Mouse (Mus musculus): ENCODE results near the gene Smyd1. TPM values are rescaled to one million over a fixed set of nuclear protein-coding genes. Genes with fewer than 3 reads are reported as not detected.
"Not testable (repeated sequence)": the region's sequence is repeated elsewhere in the genome, so short reads cannot be mapped to it uniquely, and the experiment has no call there.

Gene Smyd1
- polyA plus RNA-seq, 1 experiment from 2014 or later, result 0.21 TPM

DNA sequence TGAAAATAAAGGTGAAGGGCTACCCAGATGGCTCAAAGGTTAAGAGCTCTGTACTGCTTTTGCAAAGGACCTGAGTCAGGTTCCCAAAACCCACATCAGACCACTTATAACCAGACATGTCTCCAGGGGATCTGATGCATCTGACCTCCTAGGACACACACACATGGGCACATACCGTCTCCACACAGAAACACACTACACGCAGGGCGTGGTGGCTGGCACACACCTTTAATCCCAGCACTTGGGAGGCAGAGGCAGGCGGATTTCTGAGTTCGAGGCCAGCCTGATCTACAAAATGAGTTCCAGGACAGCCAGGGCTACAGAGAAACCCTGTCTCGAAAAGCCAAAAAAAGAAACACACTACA, 52.4 kb downstream of the Smyd1 start:
- not testable (repeated sequence) for H3K27me3 ChIP-seq (ENCODE audit: low read depth, poor library complexity, severe bottlenecking); H3K4me3 ChIP-seq; H3K27ac ChIP-seq (replicated peaks); DNase-seq (ENCODE audit: low spot score); H3K36me3 ChIP-seq; H3K9me3 ChIP-seq (replicated peaks)
- 94% methylated on average over 6 of the region's 6 CpGs for WGBS
- H3K4me1 ChIP-seq, result peaks cover 19% of the 10 kb centered on the region

DNA sequence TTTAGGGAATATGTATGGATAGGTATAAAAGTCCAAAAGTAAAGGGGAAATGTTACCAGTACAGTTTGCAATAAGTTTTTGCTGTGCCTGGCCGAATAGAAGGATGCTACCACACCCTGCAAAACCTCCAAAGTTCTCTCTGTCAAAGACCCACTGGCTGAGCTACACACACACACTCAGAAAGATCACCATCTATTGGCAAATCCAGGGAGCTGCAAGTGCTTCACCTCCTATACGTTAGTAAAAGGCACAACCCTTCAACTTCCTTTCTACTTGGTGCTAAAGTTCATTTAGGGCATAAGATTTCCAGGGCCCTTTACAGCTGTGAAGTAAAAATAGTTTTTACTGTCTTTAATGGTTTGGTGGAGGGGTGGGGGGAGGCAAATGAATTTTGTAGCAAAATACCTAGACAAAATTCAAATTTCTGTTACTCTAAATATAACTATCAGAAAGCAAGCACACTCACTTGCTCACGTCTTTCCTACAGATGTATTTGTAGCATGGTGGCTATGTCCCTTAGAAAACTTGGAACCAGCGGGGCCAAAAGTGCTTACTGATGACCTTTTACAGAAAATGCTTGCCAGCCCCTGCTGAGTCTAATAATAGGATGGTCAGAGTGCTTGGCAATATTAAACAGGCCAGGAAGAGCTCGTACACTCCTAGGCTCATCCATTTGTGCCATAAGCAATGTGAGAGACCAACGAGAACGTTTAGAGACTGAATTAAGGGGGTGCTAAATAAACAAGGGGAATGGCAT, 52.9 kb downstream of the Smyd1 start:
- no peaks in the 10 kb centered on the region for H3K36me3 ChIP-seq
- H3K27me3 ChIP-seq (ENCODE audit: low read depth, poor library complexity, severe bottlenecking), result no peaks in the 10 kb centered on the region
- peaks cover 19% of the 10 kb centered on the region for H3K4me1 ChIP-seq
- DNase-seq (ENCODE audit: low spot score), result no peak
- no peaks in the 10 kb centered on the region for H3K9me3 ChIP-seq (replicated peaks)
- no peak overlapping the region for H3K27ac ChIP-seq (replicated peaks)
- no peak overlapping the region for H3K4me3 ChIP-seq
- 69% methylated on average over 7 of the region's 7 CpGs for WGBS

DNA sequence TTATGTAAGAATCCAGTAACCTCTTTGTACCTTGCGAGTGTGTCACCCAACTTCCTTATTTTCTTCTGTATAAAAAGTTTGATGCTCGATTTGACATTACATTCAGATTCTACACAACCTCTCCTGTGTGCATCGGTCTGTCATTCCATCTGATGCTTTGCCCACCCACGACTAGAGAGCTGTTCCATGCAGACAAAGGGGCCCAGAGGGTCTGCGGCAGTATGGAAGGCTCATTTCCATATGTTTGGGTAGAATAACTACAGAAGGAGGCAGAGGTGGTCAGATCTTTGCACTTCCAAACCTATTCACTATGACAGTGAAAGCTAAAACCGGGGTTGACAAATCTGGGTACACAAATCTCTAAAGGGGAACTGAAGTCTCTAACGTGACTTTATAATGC, 54.4 kb downstream of the Smyd1 start:
- H3K4me1 ChIP-seq, result peaks cover 12% of the 10 kb centered on the region
- H3K9me3 ChIP-seq (replicated peaks); DNase-seq (ENCODE audit: low spot score); H3K27ac ChIP-seq (replicated peaks); H3K36me3 ChIP-seq; H3K4me3 ChIP-seq; H3K27me3 ChIP-seq (ENCODE audit: low read depth, poor library complexity, severe bottlenecking): not testable (repeated sequence)
- WGBS, result 82% methylated on average over 7 of the region's 7 CpGs

DNA sequence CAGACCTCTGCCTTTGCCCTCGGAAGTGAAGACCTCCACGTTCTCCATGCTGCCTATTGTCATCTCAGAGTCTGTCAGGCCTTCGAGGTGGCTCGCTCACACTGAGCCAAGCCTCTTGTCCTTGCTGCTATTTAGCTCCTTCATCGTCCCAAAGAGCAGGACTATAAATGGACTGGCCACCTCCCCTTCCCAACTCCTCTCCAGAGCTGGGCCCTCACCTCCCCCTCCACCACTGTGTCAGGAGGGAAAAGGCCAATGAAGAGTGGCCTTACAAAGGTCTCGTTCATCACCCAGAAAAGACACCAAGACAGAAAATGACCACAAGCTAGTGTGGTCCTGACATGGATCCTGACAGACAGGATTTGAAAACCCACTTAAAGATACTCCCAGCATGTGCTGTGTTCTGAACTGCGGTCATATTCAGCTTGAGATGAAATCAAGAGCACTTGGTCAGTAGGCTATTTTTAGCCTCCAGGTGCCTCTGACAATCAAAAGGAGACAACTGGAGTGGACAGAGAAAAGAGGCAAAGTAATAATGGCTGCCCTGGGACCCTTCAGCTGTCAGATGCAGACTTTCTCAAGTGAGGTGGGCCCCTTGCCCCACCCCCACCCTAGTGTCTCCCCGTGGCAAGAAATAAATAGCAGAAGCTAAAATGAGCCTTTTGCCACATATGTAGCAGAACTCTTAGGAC, 59.7 kb downstream of the Smyd1 start:
- H3K36me3 ChIP-seq, result no peaks in the 10 kb centered on the region
- DNase-seq (ENCODE audit: low spot score), result no peak
- 86% methylated on average over 8 of the region's 8 CpGs for WGBS
- H3K9me3 ChIP-seq (replicated peaks), result no peaks in the 10 kb centered on the region
- no peak overlapping the region for H3K4me3 ChIP-seq
- H3K4me1 ChIP-seq, result no peaks in the 10 kb centered on the region
- no peak overlapping the region for H3K27ac ChIP-seq (replicated peaks)
- no peaks in the 10 kb centered on the region for H3K27me3 ChIP-seq (ENCODE audit: low read depth, poor library complexity, severe bottlenecking)

DNA sequence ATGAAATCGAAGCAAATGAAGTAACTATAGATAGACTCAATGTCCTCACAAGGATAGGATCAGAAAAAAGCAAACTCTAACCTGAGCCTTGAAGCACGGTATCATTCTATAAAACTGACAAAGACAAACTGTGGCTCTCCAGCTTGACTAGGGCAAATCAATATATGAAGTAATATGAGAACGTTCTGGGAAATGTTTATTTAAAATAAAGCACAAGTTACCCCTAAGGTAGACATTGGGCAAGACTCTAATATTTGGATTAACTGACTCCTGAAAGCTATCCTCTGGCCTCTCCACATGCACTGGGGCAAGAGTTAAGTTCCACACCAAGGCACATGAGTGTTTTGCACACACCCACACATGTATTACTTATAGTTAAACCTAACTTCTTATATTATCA, 61.0 kb downstream of the Smyd1 start:
- WGBS, result 91% methylated on average over 3 of the region's 3 CpGs
- Histone ChIP-seq H3K4me1 (no peaks in the 10 kb centered on the region), H3K27ac (replicated peaks) (no peak overlapping the region)

DNA sequence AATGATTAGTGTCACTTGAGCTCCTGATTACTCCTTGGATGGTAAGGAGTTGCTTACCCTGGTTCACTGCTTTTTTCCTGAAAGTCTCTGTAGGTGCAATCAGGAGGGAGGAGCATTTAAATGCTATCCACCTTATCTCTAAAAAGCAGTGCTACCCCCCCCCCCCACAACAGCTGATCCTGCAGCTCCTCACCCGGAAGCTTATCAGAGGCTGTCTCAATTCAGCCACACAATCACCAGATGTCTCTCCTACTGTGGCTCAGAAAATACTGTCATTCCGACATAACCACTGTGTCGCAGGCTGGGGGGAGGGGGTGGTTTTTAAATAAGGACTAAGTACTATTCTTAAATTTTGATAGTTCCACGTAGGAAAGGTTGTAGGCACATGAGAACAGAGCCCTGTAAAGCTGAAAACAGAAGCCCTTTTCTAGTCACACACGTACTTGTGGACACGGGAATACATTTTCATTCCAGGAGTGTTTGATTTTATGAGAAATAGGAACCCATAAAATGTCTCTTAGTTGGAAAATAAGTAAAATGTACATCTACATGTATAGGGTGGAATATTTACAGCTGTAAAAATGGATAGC, 61.9 kb downstream of the Smyd1 start:
- Histone ChIP-seq H3K27ac (replicated peaks) (no peak overlapping the region), H3K4me3 (no peak overlapping the region), H3K9me3 (replicated peaks) (no peaks in the 10 kb centered on the region), H3K27me3 (ENCODE audit: low read depth, poor library complexity, severe bottlenecking) (no peaks in the 10 kb centered on the region), H3K4me1 (no peaks in the 10 kb centered on the region), H3K36me3 (no peaks in the 10 kb centered on the region)
- no peak for DNase-seq (ENCODE audit: low spot score)
- 62% methylated on average over 6 of the region's 6 CpGs for WGBS

More for the DNA sequence above, 61.0 kb downstream of the Smyd1 start:
- Histone ChIP-seq H3K9me3 (replicated peaks) (no peaks in the 10 kb centered on the region), H3K27me3 (ENCODE audit: low read depth, poor library complexity, severe bottlenecking) (no peaks in the 10 kb centered on the region), H3K4me3 (no peak overlapping the region), H3K36me3 (no peaks in the 10 kb centered on the region)
- DNase-seq (ENCODE audit: low spot score), result no peak

DNA sequence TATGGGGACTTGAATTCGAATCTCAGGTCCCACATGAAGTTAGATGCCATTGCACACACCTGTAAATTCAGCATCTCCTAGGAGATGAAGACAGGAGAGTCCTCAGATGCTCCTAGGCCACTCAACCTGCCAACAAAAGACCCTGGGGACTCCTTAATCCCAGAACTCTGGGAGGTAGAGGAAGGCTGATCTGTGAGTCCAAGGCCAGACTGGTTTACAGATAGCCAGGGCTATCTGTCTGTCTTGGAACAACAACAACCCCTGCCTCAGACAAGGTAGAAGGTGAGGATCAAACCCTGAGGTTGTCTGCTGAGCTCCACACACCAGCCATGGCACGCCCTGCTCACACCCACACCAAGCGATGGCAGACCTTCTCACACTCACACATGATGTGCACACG, 62.9 kb downstream of the Smyd1 start:
- no peaks in the 10 kb centered on the region for H3K27me3 ChIP-seq (ENCODE audit: low read depth, poor library complexity, severe bottlenecking)
- 90% methylated on average over 4 of the region's 4 CpGs for WGBS
- no peak overlapping the region for H3K4me3 ChIP-seq
- no peaks in the 10 kb centered on the region for H3K36me3 ChIP-seq
- no peak for DNase-seq (ENCODE audit: low spot score)
- H3K27ac ChIP-seq (replicated peaks), result no peak overlapping the region
- no peaks in the 10 kb centered on the region for H3K9me3 ChIP-seq (replicated peaks)
- no peaks in the 10 kb centered on the region for H3K4me1 ChIP-seq

DNA sequence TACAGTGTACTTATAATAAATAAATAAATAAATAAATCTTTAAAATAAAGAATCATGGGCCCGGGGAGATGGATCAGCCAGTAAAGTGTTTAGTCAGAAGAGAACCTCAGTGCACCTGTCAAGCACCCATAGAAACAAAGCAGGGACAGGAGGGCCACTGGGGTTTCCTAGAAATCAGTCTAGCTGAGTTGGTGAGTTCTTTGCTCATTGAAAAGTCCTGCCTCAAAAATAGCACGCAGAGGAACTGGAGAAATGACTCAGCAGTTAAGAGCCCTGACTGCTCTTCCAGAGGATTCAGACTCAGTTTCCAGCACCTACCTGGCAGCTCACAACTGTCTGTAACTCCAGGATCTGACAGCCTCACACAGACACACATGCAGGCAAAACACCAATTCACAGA, 63.5 kb downstream of the Smyd1 start:
- WGBS, result 88% methylated on average over 2 of the region's 2 CpGs
- Histone ChIP-seq H3K4me3 (no peak overlapping the region), H3K4me1 (no peaks in the 10 kb centered on the region), H3K9me3 (replicated peaks) (no peaks in the 10 kb centered on the region), H3K27me3 (ENCODE audit: low read depth, poor library complexity, severe bottlenecking) (no peaks in the 10 kb centered on the region), H3K36me3 (no peaks in the 10 kb centered on the region), H3K27ac (replicated peaks) (no peak overlapping the region)
- DNase-seq (ENCODE audit: low spot score), result no peak

DNA sequence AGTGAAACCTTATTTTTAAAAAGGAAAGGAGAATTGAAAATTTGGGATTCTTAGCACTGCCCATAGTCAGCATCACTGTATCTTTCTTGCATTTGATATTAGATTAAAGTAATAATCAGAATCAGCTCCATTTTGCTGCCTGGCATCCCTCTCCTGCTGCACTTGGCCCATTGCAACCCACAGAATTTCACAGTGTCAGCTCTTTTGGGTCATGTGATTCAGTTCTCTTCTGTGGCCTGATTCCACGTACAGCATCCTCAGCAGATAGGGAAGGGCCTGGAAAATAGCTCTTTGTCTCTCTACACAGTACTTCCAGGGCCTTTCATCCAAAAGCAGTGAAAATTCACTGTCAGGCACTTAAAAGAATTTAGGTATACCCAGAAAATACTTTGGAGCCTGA, 64.7 kb downstream of the Smyd1 start:
- no peaks in the 10 kb centered on the region for H3K9me3 ChIP-seq (replicated peaks)
- no peak overlapping the region for H3K4me3 ChIP-seq
- no peak for DNase-seq (ENCODE audit: low spot score)
- no peaks in the 10 kb centered on the region for H3K27me3 ChIP-seq (ENCODE audit: low read depth, poor library complexity, severe bottlenecking)
- H3K27ac ChIP-seq (replicated peaks), result no peak overlapping the region
- WGBS, result 63% methylated on average over 1 of the region's 1 CpGs
- H3K4me1 ChIP-seq, result no peaks in the 10 kb centered on the region
- no peaks in the 10 kb centered on the region for H3K36me3 ChIP-seq

DNA sequence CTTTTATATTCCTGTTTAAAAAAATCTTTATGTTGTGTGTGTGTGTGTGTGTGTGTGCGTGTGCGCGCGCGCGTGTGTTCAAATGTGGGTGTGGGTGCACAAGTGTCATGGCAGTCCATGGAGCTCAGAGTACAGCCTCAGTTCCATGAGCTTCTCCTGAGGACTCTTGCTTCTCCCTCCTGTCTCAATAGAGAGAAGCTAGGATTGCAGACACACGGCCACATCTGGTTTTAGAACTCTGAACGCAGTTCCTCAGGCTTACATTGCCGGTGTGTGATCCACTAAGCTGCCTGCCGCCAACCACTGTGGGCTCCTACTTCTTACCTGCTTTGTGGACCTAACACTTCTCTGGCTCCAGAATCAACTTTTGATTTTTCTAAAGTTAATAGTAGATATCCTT, 65.9 kb downstream of the Smyd1 start:
- no peak overlapping the region for H3K4me3 ChIP-seq
- 89% methylated on average over 10 of the region's 10 CpGs for WGBS
- H3K36me3 ChIP-seq, result no peaks in the 10 kb centered on the region
- no peaks in the 10 kb centered on the region for H3K27me3 ChIP-seq (ENCODE audit: low read depth, poor library complexity, severe bottlenecking)
- H3K4me1 ChIP-seq, result no peaks in the 10 kb centered on the region
- DNase-seq (ENCODE audit: low spot score), result no peak
- H3K27ac ChIP-seq (replicated peaks), result no peak overlapping the region
- H3K9me3 ChIP-seq (replicated peaks), result no peaks in the 10 kb centered on the region

DNA sequence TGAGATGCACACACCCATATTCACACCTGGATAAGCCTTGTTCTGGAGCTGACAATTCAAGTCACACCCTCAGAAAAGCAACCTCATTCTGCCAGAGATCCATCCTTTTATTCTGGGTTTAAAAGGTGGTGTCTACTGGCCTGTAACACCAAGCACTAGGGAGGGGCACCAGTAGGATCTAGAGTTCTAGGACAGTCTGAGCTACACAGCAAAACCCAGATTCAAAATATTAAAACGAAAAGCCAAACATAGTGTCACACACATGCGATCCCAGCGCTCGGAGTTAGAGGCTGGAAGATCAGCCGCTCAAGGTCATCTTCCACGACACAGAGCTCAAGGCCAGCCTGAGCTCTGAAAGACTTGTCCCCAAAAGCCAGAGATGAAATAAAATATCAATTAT, 67.6 kb downstream of the Smyd1 start:
- no peak for DNase-seq (ENCODE audit: low spot score)
- Histone ChIP-seq H3K27me3 (ENCODE audit: low read depth, poor library complexity, severe bottlenecking) (no peaks in the 10 kb centered on the region), H3K27ac (replicated peaks) (no peak overlapping the region), H3K36me3 (no peaks in the 10 kb centered on the region), H3K4me1 (no peaks in the 10 kb centered on the region), H3K9me3 (replicated peaks) (no peaks in the 10 kb centered on the region), H3K4me3 (no peak overlapping the region)
- WGBS, result 94% methylated on average over 6 of the region's 6 CpGs

DNA sequence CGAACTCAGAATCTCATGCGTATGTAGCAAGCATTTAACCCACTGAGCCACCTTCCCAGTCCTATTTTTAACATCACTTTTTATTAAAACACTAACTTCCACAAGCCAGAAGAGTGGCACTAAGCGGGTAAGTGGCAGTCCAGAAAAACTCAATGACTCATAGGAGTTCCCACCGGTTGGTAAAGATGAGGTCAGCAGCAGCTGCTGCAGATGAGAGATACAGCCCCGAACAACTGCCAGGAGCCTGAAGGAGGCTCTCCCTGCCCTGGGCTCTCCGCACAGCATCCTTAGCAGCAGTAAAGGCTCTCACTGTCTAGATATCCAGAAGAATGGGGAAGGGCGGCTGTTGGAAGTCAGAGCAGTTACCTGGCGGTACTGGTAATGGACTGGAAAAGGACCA, 71.1 kb downstream of the Smyd1 start:
- DNase-seq (ENCODE audit: low spot score), result no peak
- no peaks in the 10 kb centered on the region for H3K27me3 ChIP-seq (ENCODE audit: low read depth, poor library complexity, severe bottlenecking)
- H3K27ac ChIP-seq (replicated peaks), result no peak overlapping the region
- no peaks in the 10 kb centered on the region for H3K4me1 ChIP-seq
- H3K4me3 ChIP-seq, result no peak overlapping the region
- WGBS, result 87% methylated on average over 8 of the region's 8 CpGs
- H3K36me3 ChIP-seq, result no peaks in the 10 kb centered on the region
- no peaks in the 10 kb centered on the region for H3K9me3 ChIP-seq (replicated peaks)

DNA sequence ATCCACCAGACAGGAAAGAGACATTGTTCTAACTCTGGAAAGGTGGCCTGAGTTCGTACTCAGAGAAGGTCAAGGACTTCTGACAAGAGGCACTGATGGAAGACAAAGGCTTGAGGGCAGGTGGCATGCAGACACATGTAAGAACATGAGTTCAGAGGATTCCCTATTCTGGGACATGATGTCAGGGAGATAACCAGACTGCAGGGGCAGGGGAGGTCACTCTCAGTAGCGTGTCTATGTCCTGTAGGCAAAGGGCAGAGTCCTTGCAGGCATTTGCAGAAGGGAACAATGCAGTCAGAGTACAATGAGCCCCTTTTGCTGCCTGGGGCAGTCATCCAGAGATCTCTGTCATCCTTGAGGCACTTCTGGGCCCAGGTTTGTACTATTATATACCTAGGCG, 72.4 kb downstream of the Smyd1 start:
- no peaks in the 10 kb centered on the region for H3K4me1 ChIP-seq
- no peaks in the 10 kb centered on the region for H3K9me3 ChIP-seq (replicated peaks)
- H3K27me3 ChIP-seq (ENCODE audit: low read depth, poor library complexity, severe bottlenecking), result no peaks in the 10 kb centered on the region
- no peak overlapping the region for H3K27ac ChIP-seq (replicated peaks)
- no peak overlapping the region for H3K4me3 ChIP-seq
- H3K36me3 ChIP-seq, result no peaks in the 10 kb centered on the region
- no peak for DNase-seq (ENCODE audit: low spot score)
- 72% methylated on average over 3 of the region's 3 CpGs for WGBS
